ENCODE assay signal across 15 mouse cellular contexts in genomic region chr6:121407571-121408011, GRCm38 (mm10).
DNase-seq lines count a peak whose midpoint lies in the region; ATAC-seq and TF ChIP-seq lines count a peak whose summit lies in the region.
"Had no signal": no experiment of that assay in that cellular context is flagged by ENCODE, and none has a peak within 500 bp of the region (broad histone marks: within the 10 kb centered on the region; RNA-seq: fewer than 3 reads in every experiment).

No protein-coding gene starts in this region.

- H3K9me3 ChIP-seq in embryonic facial prominence, embryonic 14.5 days (ENCODE audit: control insufficient read depth, low read length), result no peaks in the 10 kb centered on the region
- no peaks in the 10 kb centered on the region for H3K9me3 ChIP-seq in embryonic facial prominence, embryonic 10.5 days
- H3K9me3 ChIP-seq in kidney, postnatal 0 days (replicated peaks; ENCODE audit: low read length), result no peaks in the 10 kb centered on the region
- H3K9me3 ChIP-seq in hindbrain, embryonic 12.5 days (replicated peaks), result no peaks in the 10 kb centered on the region
- H3K9me3 ChIP-seq: liver, embryonic 15.5 days had no signal

- no peak overlapping the region for H3K9ac ChIP-seq in embryonic facial prominence, embryonic 14.5 days (ENCODE audit: low read depth, low read length)
- H3K9ac ChIP-seq in kidney, postnatal 0 days (ENCODE audit: low read depth, low read length), result no peak overlapping the region
- no peak overlapping the region for H3K9ac ChIP-seq in hindbrain, embryonic 12.5 days
- H3K9ac ChIP-seq: liver, embryonic 15.5 days had no signal

- peak; percentile 27 for DNase-seq in embryonic facial prominence, embryonic 14.5 days (ENCODE audit: low spot score)
- no peak for DNase-seq in embryonic facial prominence, embryonic 10.5 days (ENCODE audit: low spot score)
- DNase-seq in kidney, postnatal 0 days (ENCODE audit: low spot score), result peak; percentile 3
- no peak for DNase-seq in kidney, adult 8-10 months
- peak; percentile 39 for DNase-seq in mesoderm, embryonic 11.5 days (ENCODE audit: low read depth, low spot score)
- no peak for DNase-seq in left cerebral cortex, adult 9 months (ENCODE audit: low spot score in 2 of 2)
- no peak for DNase-seq in lung, adult 2 months
- DNase-seq: adrenal gland, postnatal 25 days; B cell, adult 2 months; cerebellum, postnatal 25 days; heart, adult 2 months; heart, postnatal 14 days; kidney, adult 9 months had no signal

- ATAC-seq in embryonic facial prominence, embryonic 14.5 days (ENCODE audit: low read depth), result 0 out of 2 replicates have a peak, but pooled peaks have one; percentile 12
- no peak for ATAC-seq in kidney, postnatal 0 days (replicated peaks; ENCODE audit: low FRiP score, low read depth)
- peak; percentile 12; the same call in 1 of the 2 replicates for ATAC-seq in hindbrain, embryonic 12.5 days (ENCODE audit: low FRiP score)

- no peak overlapping the region for H3K4me2 ChIP-seq in embryonic facial prominence, embryonic 14.5 days (ENCODE audit: low read depth, low read length)
- H3K4me2 ChIP-seq in kidney, postnatal 0 days (ENCODE audit: low read length), result no peak overlapping the region
- no peak overlapping the region for H3K4me2 ChIP-seq in hindbrain, embryonic 12.5 days (replicated peaks)
- H3K4me2 ChIP-seq: liver, embryonic 15.5 days had no signal

- no peak overlapping the region for H3K4me3 ChIP-seq in embryonic facial prominence, embryonic 14.5 days (ENCODE audit: low read depth, low read length)
- H3K4me3 ChIP-seq in embryonic facial prominence, embryonic 10.5 days, result no peak overlapping the region
- H3K4me3 ChIP-seq in kidney, postnatal 0 days (replicated peaks; ENCODE audit: low read depth, low read length), result no peak overlapping the region
- no peak overlapping the region for H3K4me3 ChIP-seq in hindbrain, embryonic 12.5 days
- no peak overlapping the region for H3K4me3 ChIP-seq in lung, adult 2 months (replicated peaks; ENCODE audit: extremely low read depth, low read depth, low read length)
- H3K4me3 ChIP-seq: heart, adult 2 months; liver, embryonic 15.5 days had no signal

- TF ChIP-seq CTCF in kidney, postnatal 0 days (IDR thresholded peaks at IDR 0.05; ENCODE audit: low read depth), result no peak
- TF ChIP-seq CTCF in lung, adult 2 months (IDR thresholded peaks at IDR 0.05; ENCODE audit: insufficient read depth, low read length), result no peak

- 32% methylated on average over 5 of the region's 5 CpGs for whole genome bisulfite sequencing in embryonic facial prominence, embryonic 14.5 days
- 47% methylated on average over 5 of the region's 5 CpGs for WGBS in embryonic facial prominence, embryonic 10.5 days
- WGBS in kidney, postnatal 0 days, result 26% methylated on average over 5 of the region's 5 CpGs
- WGBS in hindbrain, embryonic 12.5 days, result 25% methylated on average over 5 of the region's 5 CpGs
- 35% methylated on average over 5 of the region's 5 CpGs for WGBS in lung, adult 2 months

- no peak for TF ChIP-seq POLR2A in lung, adult 2 months (IDR thresholded peaks at IDR 0.05; ENCODE audit: borderline replicate concordance, extremely low read depth, low read depth, low read length)

- H3K36me3 ChIP-seq in embryonic facial prominence, embryonic 14.5 days (ENCODE audit: control insufficient read depth, insufficient read depth, low read length), result no peaks in the 10 kb centered on the region
- H3K36me3 ChIP-seq in embryonic facial prominence, embryonic 10.5 days (replicated peaks), result no peaks in the 10 kb centered on the region
- H3K36me3 ChIP-seq in kidney, postnatal 0 days (ENCODE audit: insufficient read depth, low read length), result no peaks in the 10 kb centered on the region
- H3K36me3 ChIP-seq in hindbrain, embryonic 12.5 days, result no peaks in the 10 kb centered on the region
- H3K36me3 ChIP-seq: liver, embryonic 15.5 days had no signal

- no peaks in the 10 kb centered on the region for H3K4me1 ChIP-seq in embryonic facial prominence, embryonic 14.5 days (ENCODE audit: control insufficient read depth, insufficient read depth, low read length)
- H3K4me1 ChIP-seq in embryonic facial prominence, embryonic 10.5 days, result peaks cover 9% of the 10 kb centered on the region
- H3K4me1 ChIP-seq in kidney, postnatal 0 days (replicated peaks; ENCODE audit: insufficient read depth, low read length), result no peaks in the 10 kb centered on the region
- H3K4me1 ChIP-seq in hindbrain, embryonic 12.5 days, result peaks cover 10% of the 10 kb centered on the region
- H3K4me1 ChIP-seq in lung, adult 2 months (ENCODE audit: control insufficient read depth, insufficient read depth, low read length), result no peaks in the 10 kb centered on the region
- H3K4me1 ChIP-seq: liver, embryonic 15.5 days had no signal

- H3K27me3 ChIP-seq in embryonic facial prominence, embryonic 14.5 days (replicated peaks; ENCODE audit: control insufficient read depth, insufficient read depth, low read length), result peaks cover 26% of the 10 kb centered on the region
- H3K27me3 ChIP-seq in embryonic facial prominence, embryonic 10.5 days (replicated peaks; ENCODE audit: low read depth, poor library complexity, severe bottlenecking), result peaks cover 44% of the 10 kb centered on the region
- peaks cover 12% of the 10 kb centered on the region for H3K27me3 ChIP-seq in kidney, postnatal 0 days (ENCODE audit: insufficient read depth, low read length)
- H3K27me3 ChIP-seq in hindbrain, embryonic 12.5 days, result peaks cover 23% of the 10 kb centered on the region

- no peak overlapping the region for H3K27ac ChIP-seq in embryonic facial prominence, embryonic 14.5 days (replicated peaks; ENCODE audit: low read depth, low read length)
- H3K27ac ChIP-seq in embryonic facial prominence, embryonic 10.5 days (replicated peaks), result no peak overlapping the region
- H3K27ac ChIP-seq in kidney, postnatal 0 days, result no peak overlapping the region
- H3K27ac ChIP-seq in hindbrain, embryonic 12.5 days, result peak overlapping the region; percentile 35; the same call in 1 of the 2 replicates
- H3K27ac ChIP-seq: heart, adult 2 months; liver, embryonic 15.5 days had no signal

Comparison
In these comparisons a context has a peak if more than half of its experiments do, and no peak if none do; other contexts are left out.
1. DNase-seq: peak in embryonic facial prominence, embryonic 14.5 days (single experiment), kidney, postnatal 0 days (single experiment) and mesoderm, embryonic 11.5 days (single experiment); none in embryonic facial prominence, embryonic 10.5 days (single experiment), kidney, adult 8-10 months (0 of 2), left cerebral cortex, adult 9 months (0 of 2) and lung, adult 2 months (single experiment).